Mouse (Mus musculus) megakaryocyte-erythroid progenitor cell, adult 5-6 weeks (primary cell): ENCODE measurements around the gene Duxf3. TPM values are rescaled to one million over a fixed set of nuclear protein-coding genes. Genes with fewer than 3 reads are reported as not detected.
"Not testable (repeated sequence)": the region's sequence is repeated elsewhere in the genome, so short reads cannot be mapped to it uniquely, and the experiment has no call there.

Source experiments
- ATAC-seq: replicated peaks from 2 replicates; pipeline ENCODE4 v1.8.0; 2016; ENCODE audit warnings: mild to moderate bottlenecking, inconsistent platforms; ENCODE audit not compliant: severe bottlenecking, poor library complexity, low FRiP score, low TSS enrichment
- total RNA-seq, 2 experiments: library from RNA; stranded (forward) in 1 of 2; stranded (reverse) in 1 of 2; fragments of 200-1000, 215-1000 nt in 1 of 2; fragments of >200 nt in 1 of 2; fragmentation: Nextera tagmentation in 1 of 2; gene quantifications; 2 replicates each; pipeline ENCODE4 v1.2.3; 2014 to 2017

Gene Duxf3
- total RNA-seq (2014; fragmentation: Nextera tagmentation), result not detected in 2 replicates
- total RNA-seq (2017), result not detected in 2 replicates

DNA sequence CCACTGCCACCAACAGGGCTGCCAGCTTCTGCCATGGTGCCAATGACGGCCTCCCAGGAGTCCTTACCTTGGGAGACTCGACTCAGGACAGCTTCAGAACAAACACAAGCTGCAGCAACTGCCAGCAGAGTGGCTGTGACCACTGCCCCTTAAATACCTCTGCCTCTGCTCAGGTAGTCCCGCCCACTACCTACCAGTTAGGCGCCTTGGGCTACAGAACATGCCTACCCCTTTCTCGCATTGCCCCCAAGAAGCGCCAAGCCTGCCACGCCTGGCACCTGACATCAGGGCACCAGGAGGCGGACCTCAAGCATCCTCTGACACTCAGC lies at the start of gene Duxf3:
TSS of gene Duxf3 (minus strand) at position 35 of the 329 bp plus-strand sequence.
- not testable (repeated sequence) for ATAC-seq

GRCm38 (mm10) chr10:58282238-58282637 lies 49.8 kb upstream of the Duxf3 start:
- no peak for ATAC-seq

- ATAC-seq, result 0 out of 2 replicates have a peak, but pooled peaks have one; percentile 20
These were observed 26.0 kb upstream of the Duxf3 start for GRCm38 (mm10) chr10:58258466-58258865.

GRCm38 (mm10) chr10:58255954-58256353 lies 23.5 kb upstream of the Duxf3 start:
- ATAC-seq, result no peak

DNA sequence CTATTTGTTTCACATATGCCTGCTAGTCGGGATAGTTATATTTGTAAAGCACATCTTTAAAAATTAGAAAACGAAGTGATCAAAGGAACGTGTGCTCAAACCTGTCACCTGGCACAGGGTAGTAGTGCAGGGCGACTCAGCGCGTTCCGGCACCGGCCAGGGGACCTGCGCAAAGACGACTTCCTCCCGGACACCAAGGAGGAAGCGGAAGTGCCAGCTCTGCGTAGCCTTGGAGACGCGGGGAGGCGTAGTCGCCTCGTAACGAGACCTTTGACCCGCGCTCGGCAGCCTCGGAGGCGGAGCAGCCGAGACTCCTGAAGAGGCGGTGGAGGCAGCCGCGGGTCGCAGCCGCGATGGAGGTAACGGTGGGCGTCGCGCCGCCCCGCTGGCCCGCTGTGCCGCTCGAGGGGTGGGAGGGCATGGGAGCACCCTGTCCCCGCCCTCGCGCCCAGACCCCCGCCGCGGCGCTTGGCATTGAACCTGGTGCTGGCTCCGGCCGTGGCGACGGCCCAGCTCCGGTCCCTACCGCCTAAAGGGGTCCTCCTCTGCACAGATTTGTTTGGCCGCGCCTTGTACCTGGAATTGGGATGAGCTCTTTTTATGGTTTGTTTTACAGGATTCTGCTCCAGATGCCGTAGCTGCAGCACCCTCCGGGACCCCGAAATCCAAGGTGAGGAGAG lies 22.9 kb upstream of the Duxf3 start, which contains the start of gene Gcc2:
TSS of gene Gcc2 (plus strand) at position 285 of the 680 bp plus-strand sequence.
- peak; percentile 100 for ATAC-seq

- ATAC-seq, result peak; percentile 34; the same call in 1 of the 2 replicates
These were observed 22.2 kb upstream of the Duxf3 start for GRCm38 (mm10) chr10:58254635-58255175.

GRCm38 (mm10) chr10:58249535-58249934 lies 17.1 kb upstream of the Duxf3 start:
- no peak for ATAC-seq

DNA sequence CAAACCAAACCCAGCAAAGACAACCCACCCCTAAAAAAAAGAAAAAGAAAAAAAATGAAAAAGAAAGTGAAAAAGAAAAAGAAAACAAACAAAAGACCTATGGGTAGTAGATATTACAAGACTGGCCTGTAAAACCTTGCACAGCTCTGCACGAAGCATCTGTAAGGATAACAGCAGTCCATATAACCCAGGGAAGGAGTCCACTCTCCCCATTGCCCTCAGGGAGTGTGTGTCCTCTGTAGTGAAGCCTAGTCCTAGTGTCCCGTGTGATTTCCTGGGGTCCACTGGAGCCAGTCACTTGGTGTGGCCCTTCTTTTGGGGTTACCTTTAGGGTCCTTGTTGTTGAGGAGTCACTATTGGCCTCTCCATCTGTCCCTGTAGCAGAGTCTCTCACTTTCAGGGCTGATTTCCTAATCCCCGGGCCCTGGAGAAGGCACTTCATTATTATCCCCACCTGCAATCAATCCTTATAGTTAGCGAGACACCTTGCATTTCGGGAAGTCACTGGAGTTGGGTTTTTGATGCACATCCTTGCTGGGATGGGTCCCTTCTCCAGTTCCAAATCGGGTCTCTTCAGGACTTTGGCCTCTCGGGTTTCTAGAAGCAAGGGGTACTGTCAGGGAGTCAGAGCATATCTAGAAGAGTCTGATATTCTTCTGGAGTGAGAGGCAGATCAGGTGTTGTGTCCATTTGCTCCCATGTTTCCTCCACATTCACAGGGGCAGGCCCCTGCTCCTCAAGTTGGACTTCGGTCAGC lies 6.7 kb upstream of the Duxf3 start:
- ATAC-seq, result peak; percentile 81

GRCm38 (mm10) chr10:58236613-58237012 lies 4.1 kb upstream of the Duxf3 start, which contains the start of gene Gm4981:
Gene Gm4981, minus strand, starts transcription at chr10:58236701.
- no peak for ATAC-seq

- ATAC-seq, result not testable (repeated sequence)
These were observed 2.5 kb upstream of the Duxf3 start for GRCm38 (mm10) chr10:58234985-58235384.

- ATAC-seq, result not testable (repeated sequence)
These were observed 1.3 kb upstream of the Duxf3 start for GRCm38 (mm10) chr10:58233740-58234121.

DNA sequence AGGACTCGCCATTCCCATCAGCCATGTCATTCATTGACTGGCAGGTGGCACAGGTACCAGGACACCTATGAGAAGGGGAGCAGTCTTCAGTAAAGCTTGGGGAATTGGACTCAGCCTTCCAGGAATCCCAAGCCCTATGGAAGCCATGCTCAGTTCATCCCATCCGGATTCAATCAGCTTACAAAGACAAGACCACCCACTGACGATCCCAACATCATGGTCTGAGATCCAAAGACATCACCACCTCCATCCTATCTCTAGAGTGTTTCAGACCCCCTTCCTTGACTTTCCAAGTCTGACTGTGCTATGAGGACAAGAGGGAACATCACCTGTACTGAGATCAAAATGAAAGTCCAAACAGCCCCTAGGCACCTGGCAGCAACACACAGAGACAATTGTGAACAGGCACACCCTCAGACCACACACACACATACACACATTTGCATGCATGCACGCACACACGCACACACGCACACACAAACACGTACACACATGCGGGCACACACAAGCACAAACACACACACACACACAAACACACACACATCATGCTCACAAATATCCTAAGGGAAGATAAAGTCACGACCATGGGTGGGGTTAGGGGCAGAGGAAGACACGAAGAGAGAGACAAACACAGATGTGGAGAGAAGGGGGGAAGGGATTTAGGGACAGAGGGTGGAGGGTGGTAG lies 722 bp upstream of the Duxf3 start:
- ATAC-seq, result peak; percentile 18

DNA sequence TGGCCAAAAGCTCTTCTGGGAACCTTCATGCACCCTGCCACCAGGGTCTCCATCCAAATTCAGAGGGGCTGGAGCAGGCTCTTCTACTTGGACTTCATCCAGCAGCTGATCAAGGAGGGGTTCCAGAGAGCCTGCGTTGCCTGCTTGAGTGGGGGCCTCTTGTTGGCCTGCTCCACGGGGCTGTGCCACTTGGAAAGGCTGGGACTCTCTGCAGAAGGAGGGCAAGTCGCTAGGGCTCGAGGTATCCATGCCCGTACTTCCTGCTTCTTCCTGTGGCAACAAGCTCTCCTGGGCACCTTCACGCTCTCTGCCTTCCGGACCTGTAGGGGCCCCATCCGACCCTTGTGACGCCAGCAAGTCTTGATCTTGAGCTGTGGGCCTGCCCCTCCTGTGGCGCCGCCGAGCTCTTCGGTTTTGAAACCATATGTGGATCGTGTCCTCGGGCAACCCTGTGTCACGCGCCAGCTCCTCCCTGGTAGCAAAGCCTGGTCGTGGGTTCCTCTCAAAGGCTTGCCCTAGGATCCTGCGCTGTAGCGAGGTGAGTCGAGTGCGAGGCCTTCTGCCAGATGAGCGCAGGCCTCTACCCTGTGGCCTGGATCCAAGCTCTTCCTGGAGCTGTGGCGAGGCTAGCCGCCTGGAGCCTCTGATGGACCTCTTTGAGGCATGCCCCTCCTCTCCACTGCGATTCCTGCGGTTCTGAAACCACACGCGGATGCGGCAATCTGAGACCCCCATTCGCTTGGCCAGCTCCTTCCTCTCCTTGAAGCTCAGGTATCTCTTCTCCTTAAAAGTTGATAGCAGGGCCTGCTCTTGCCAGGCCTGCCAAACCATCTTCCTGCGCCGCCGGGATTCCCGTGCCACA lies 465 bp downstream of the Duxf3 start:
- peak; percentile 62 for ATAC-seq

GRCm38 (mm10) chr10:58231088-58231487 lies 1.4 kb downstream of the Duxf3 start:
- ATAC-seq, result 0 out of 2 replicates have a peak, but pooled peaks have one; percentile 36

GRCm38 (mm10) chr10:58230021-58230420 lies 2.5 kb downstream of the Duxf3 start:
- not testable (repeated sequence) for ATAC-seq

- not testable (repeated sequence) for ATAC-seq
These were observed 4.7 kb downstream of the Duxf3 start for GRCm38 (mm10) chr10:58227798-58228197.

- ATAC-seq, result not testable (repeated sequence)
These were observed 6.1 kb downstream of the Duxf3 start for GRCm38 (mm10) chr10:58226357-58226756.

- ATAC-seq, result not testable (repeated sequence)
These were observed 7.4 kb downstream of the Duxf3 start, which contains the start of gene AW822073 for GRCm38 (mm10) chr10:58224827-58225785. Gene AW822073, minus strand, starts transcription at chr10:58224930.
